Mouse (Mus musculus) heart, embryonic 15.5 days (tissue): ENCODE results near the gene Foxn3. TPM values are rescaled to one million over a fixed set of nuclear protein-coding genes. Genes with fewer than 3 reads are reported as not detected.
"Not testable (repeated sequence)": the region's sequence is repeated elsewhere in the genome, so short reads cannot be mapped to it uniquely, and the experiment has no call there.

Source experiments
- ATAC-seq: fragments of 200-750 bp; cut with Nextera tagmentation; replicated peaks from 2 replicates; pipeline ENCODE4 v1.8.0; 2017; ENCODE audit warnings: low read depth, moderate TSS enrichment; ENCODE audit not compliant: insufficient number of reproducible peaks, insufficient read depth, low FRiP score
- H3K27ac ChIP-seq: fragments of 300-500 bp; sonication (generic); 2 replicates; pipeline ENCODE4 v1.5.1; 2015; ENCODE audit warnings: mild to moderate bottlenecking, inconsistent platforms
- H3K27me3 ChIP-seq: fragments of 300-500 bp; sonication (generic); 2 replicates; pipeline ENCODE4 v1.6.1; 2015; ENCODE audit warnings: inconsistent platforms
- H3K36me3 ChIP-seq: fragments of 300-500 bp; sonication (generic); 2 replicates; pipeline ENCODE4 v1.6.1; 2015; ENCODE audit warnings: mild to moderate bottlenecking, inconsistent platforms
- H3K4me1 ChIP-seq: fragments of 300-500 bp; sonication (generic); replicated peaks from 2 replicates; pipeline ENCODE4 v1.6.1; 2015; ENCODE audit warnings: inconsistent platforms
- H3K4me2 ChIP-seq: fragments of 300-500 bp; sonication (generic); 2 replicates; pipeline ENCODE4 v1.6.1; 2015; ENCODE audit warnings: inconsistent platforms, mild to moderate bottlenecking, moderate library complexity
- H3K4me3 ChIP-seq: fragments of 300-500 bp; sonication (generic); 2 replicates; pipeline ENCODE4 v1.5.1; 2015; ENCODE audit warnings: mild to moderate bottlenecking, inconsistent platforms
- H3K9ac ChIP-seq: fragments of 300-500 bp; sonication (generic); 2 replicates; pipeline ENCODE4 v1.6.1; 2015; ENCODE audit warnings: mild to moderate bottlenecking, inconsistent platforms
- H3K9me3 ChIP-seq: fragments of 300-500 bp; sonication (generic); replicated peaks from 2 replicates; pipeline ENCODE4 v1.6.1; 2016; ENCODE audit warnings: inconsistent platforms
- whole genome bisulfite sequencing: fragments of 180-500 bp; shearing (Covaris S2); methylation state at CpG from one replicate; pipeline ENCODE4 v1.1.7; 2015; ENCODE audit warnings: mixed read lengths; 5-methylcytosine and 5-hydroxymethylcytosine counted together
- polyA plus RNA-seq: library from polyadenylated mRNA; unstranded; fragments of >200 nt; fragmentation: Nextera tagmentation; extraction: Ambion mirVana; gene quantifications from 2 replicates; pipeline ENCODE4 v1.2.1, GENCODE M21; 2015

The Foxn3 gene
- polyA plus RNA-seq, 1 experiment from 2014 or later: 57.5 TPM

GRCm38 (mm10) chr12:99213218-99213617, 350.2 kb downstream of the Foxn3 start:
- peaks cover 68% of the 10 kb centered on the region for H3K4me1 ChIP-seq
- H3K36me3 ChIP-seq: no peaks in the 10 kb centered on the region
- H3K27me3 ChIP-seq: no peaks in the 10 kb centered on the region
- 65% methylated on average over 12 of the region's 12 CpGs for WGBS
- H3K9ac ChIP-seq: no peak overlapping the region
- ATAC-seq: 0 out of 2 replicates have a peak, but pooled peaks have one; percentile 19
- no peak overlapping the region for H3K4me2 ChIP-seq
- no peak overlapping the region for H3K4me3 ChIP-seq
- H3K9me3 ChIP-seq: no peaks in the 10 kb centered on the region
- H3K27ac ChIP-seq: peak overlapping the region; percentile 83

GRCm38 (mm10) chr12:99209801-99210200, 353.6 kb downstream of the Foxn3 start:
- H3K4me1 ChIP-seq: peaks cover 36% of the 10 kb centered on the region
- no peak overlapping the region for H3K4me2 ChIP-seq
- 88% methylated on average over 8 of the region's 8 CpGs for WGBS
- H3K36me3 ChIP-seq: no peaks in the 10 kb centered on the region
- H3K9me3 ChIP-seq: no peaks in the 10 kb centered on the region
- H3K4me3 ChIP-seq: no peak overlapping the region
- ATAC-seq: no peak
- no peak overlapping the region for H3K9ac ChIP-seq
- no peak overlapping the region for H3K27ac ChIP-seq
- H3K27me3 ChIP-seq: no peaks in the 10 kb centered on the region

- ATAC-seq: no peak
- H3K4me1 ChIP-seq: peaks cover 21% of the 10 kb centered on the region
These were observed 355.1 kb downstream of the Foxn3 start for GRCm38 (mm10) chr12:99208251-99208650.

GRCm38 (mm10) chr12:99207014-99207612, 356.3 kb downstream of the Foxn3 start:
- no peaks in the 10 kb centered on the region for H3K27me3 ChIP-seq
- ATAC-seq: no peak
- no peak overlapping the region for H3K4me2 ChIP-seq
- WGBS: 80% methylated on average over 15 of the region's 15 CpGs
- H3K27ac ChIP-seq: no peak overlapping the region
- H3K4me3 ChIP-seq: no peak overlapping the region
- no peaks in the 10 kb centered on the region for H3K9me3 ChIP-seq
- peaks cover 9% of the 10 kb centered on the region for H3K4me1 ChIP-seq
- no peak overlapping the region for H3K9ac ChIP-seq
- H3K36me3 ChIP-seq: no peaks in the 10 kb centered on the region

More at GRCm38 (mm10) chr12:99208251-99208650, 355.1 kb downstream of the Foxn3 start:
- no peak overlapping the region for H3K4me3 ChIP-seq
- H3K4me2 ChIP-seq: no peak overlapping the region
- no peaks in the 10 kb centered on the region for H3K9me3 ChIP-seq
- 79% methylated on average over 9 of the region's 9 CpGs for WGBS
- no peaks in the 10 kb centered on the region for H3K27me3 ChIP-seq
- no peaks in the 10 kb centered on the region for H3K36me3 ChIP-seq
- H3K27ac ChIP-seq: no peak overlapping the region
- no peak overlapping the region for H3K9ac ChIP-seq

- Histone ChIP-seq H3K4me3 (no peak overlapping the region), H3K36me3 (no peaks in the 10 kb centered on the region)
- WGBS: 90% methylated on average over 8 of the region's 8 CpGs
These were observed 357.6 kb downstream of the Foxn3 start for GRCm38 (mm10) chr12:99205734-99206133.

GRCm38 (mm10) chr12:99199124-99199483, 364.3 kb downstream of the Foxn3 start:
- Histone ChIP-seq H3K4me1 (no peaks in the 10 kb centered on the region), H3K4me2 (no peak overlapping the region), H3K27ac (no peak overlapping the region), H3K36me3 (peaks cover 6% of the 10 kb centered on the region), H3K4me3 (no peak overlapping the region), H3K27me3 (no peaks in the 10 kb centered on the region), H3K9ac (no peak overlapping the region), H3K9me3 (no peaks in the 10 kb centered on the region)
- no peak for ATAC-seq
- 83% methylated on average over 5 of the region's 5 CpGs for WGBS

More at GRCm38 (mm10) chr12:99205734-99206133, 357.6 kb downstream of the Foxn3 start:
- ATAC-seq: no peak
- no peak overlapping the region for H3K9ac ChIP-seq
- no peak overlapping the region for H3K4me2 ChIP-seq
- no peaks in the 10 kb centered on the region for H3K27me3 ChIP-seq
- H3K9me3 ChIP-seq: no peaks in the 10 kb centered on the region
- peaks cover 9% of the 10 kb centered on the region for H3K4me1 ChIP-seq
- H3K27ac ChIP-seq: no peak overlapping the region

- ATAC-seq: no peak
- H3K4me2 ChIP-seq: no peak overlapping the region
- 77% methylated on average over 12 of the region's 12 CpGs for WGBS
These were observed 364.8 kb downstream of the Foxn3 start for GRCm38 (mm10) chr12:99198428-99199123.

GRCm38 (mm10) chr12:99197031-99197430, 366.4 kb downstream of the Foxn3 start:
- Histone ChIP-seq H3K4me3 (no peak overlapping the region), H3K9me3 (no peaks in the 10 kb centered on the region), H3K4me1 (no peaks in the 10 kb centered on the region), H3K4me2 (no peak overlapping the region), H3K27me3 (no peaks in the 10 kb centered on the region), H3K27ac (no peak overlapping the region), H3K36me3 (peaks cover 6% of the 10 kb centered on the region), H3K9ac (no peak overlapping the region)
- ATAC-seq: no peak
- 79% methylated on average over 7 of the region's 7 CpGs for WGBS

More at GRCm38 (mm10) chr12:99198428-99199123, 364.8 kb downstream of the Foxn3 start:
- Histone ChIP-seq H3K27ac (no peak overlapping the region), H3K4me1 (no peaks in the 10 kb centered on the region), H3K27me3 (no peaks in the 10 kb centered on the region), H3K4me3 (no peak overlapping the region), H3K36me3 (peaks cover 6% of the 10 kb centered on the region), H3K9me3 (no peaks in the 10 kb centered on the region), H3K9ac (no peak overlapping the region)

GRCm38 (mm10) chr12:99195655-99196054, 367.7 kb downstream of the Foxn3 start:
- H3K27ac ChIP-seq: no peak overlapping the region
- no peak for ATAC-seq
- H3K36me3 ChIP-seq: peaks cover 6% of the 10 kb centered on the region
- H3K4me2 ChIP-seq: no peak overlapping the region
- H3K27me3 ChIP-seq: no peaks in the 10 kb centered on the region
- H3K4me3 ChIP-seq: no peak overlapping the region
- H3K9ac ChIP-seq: no peak overlapping the region
- WGBS: 88% methylated on average over 5 of the region's 5 CpGs
- no peaks in the 10 kb centered on the region for H3K9me3 ChIP-seq
- H3K4me1 ChIP-seq: no peaks in the 10 kb centered on the region

GRCm38 (mm10) chr12:99194120-99194519, 369.3 kb downstream of the Foxn3 start:
- H3K36me3 ChIP-seq, H3K4me1 ChIP-seq, H3K9ac ChIP-seq, ATAC-seq, H3K9me3 ChIP-seq, H3K4me2 ChIP-seq, H3K27me3 ChIP-seq, H3K4me3 ChIP-seq, H3K27ac ChIP-seq: not testable (repeated sequence)
- WGBS: 92% methylated on average over 17 of the region's 17 CpGs

- Histone ChIP-seq H3K9ac (no peak overlapping the region), H3K4me3 (no peak overlapping the region), H3K4me2 (no peak overlapping the region), H3K9me3 (no peaks in the 10 kb centered on the region), H3K27ac (no peak overlapping the region), H3K36me3 (no peaks in the 10 kb centered on the region), H3K27me3 (no peaks in the 10 kb centered on the region), H3K4me1 (peaks cover 2% of the 10 kb centered on the region; the same call in 1 of the 2 replicates)
- WGBS: 88% methylated on average over 4 of the region's 4 CpGs
- ATAC-seq: no peak
These were observed 375.7 kb downstream of the Foxn3 start for GRCm38 (mm10) chr12:99187671-99188070.

- H3K4me1 ChIP-seq: peaks cover 4% of the 10 kb centered on the region; the same call in 1 of the 2 replicates
- H3K27ac ChIP-seq: no peak overlapping the region
- ATAC-seq: no peak
- no peaks in the 10 kb centered on the region for H3K27me3 ChIP-seq
- no peaks in the 10 kb centered on the region for H3K9me3 ChIP-seq
- no peaks in the 10 kb centered on the region for H3K36me3 ChIP-seq
- 52% methylated on average over 4 of the region's 4 CpGs for WGBS
- H3K9ac ChIP-seq: no peak overlapping the region
- H3K4me2 ChIP-seq: no peak overlapping the region
- no peak overlapping the region for H3K4me3 ChIP-seq
These were observed 377.1 kb downstream of the Foxn3 start for GRCm38 (mm10) chr12:99186239-99186638.
